Mouse (Mus musculus) testis, postnatal 14 days (tissue): ENCODE measurements around the gene Hba-a2.
A peak's percentile ranks its signal among the peaks of the same experiment; 100 is the strongest.
"Not testable (repeated sequence)": the region's sequence is repeated elsewhere in the genome, so short reads cannot be mapped to it uniquely, and the experiment has no call there.

Source experiments
- DNase-seq: peaks from one replicate; pipeline ENCODE4 v3.0.0; 2021; ENCODE audit warnings: low spot score

Gene Hba-a2

DNA sequence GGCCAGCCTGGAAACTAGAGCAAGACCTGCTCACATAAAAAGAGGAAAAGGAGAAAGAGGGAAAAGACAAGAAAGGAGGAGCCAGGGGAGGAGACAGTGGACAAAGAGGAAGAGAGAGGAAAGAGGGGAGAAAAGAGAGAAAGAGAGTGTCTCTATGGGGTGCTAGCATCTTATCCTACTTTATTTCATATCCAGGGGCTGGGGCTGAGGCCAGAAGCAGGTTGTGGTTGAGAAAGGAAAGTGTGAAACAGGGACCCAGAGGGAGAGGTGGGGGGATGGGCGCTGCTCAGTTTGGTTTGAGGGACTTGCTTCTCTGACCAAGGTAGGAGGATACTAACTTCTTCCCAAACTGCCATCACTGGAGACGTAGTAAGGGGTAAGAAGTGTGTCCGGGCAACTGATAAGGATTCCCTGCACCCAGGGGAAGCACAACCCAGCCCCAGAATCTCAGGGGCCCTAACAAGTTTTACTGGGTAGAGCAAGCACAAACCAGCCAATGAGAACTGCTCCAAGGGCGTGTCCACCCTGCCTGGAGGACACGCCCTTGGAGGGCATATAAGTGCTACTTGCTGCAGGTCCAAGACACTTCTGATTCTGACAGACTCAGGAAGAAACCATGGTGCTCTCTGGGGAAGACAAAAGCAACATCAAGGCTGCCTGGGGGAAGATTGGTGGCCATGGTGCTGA, 13.1 kb upstream of the Hba-a2 start, which contains the start of gene Hba-a1:
Gene Hba-a1 (plus strand): TSS at position 421 of the 687 bp plus-strand sequence.
- not testable (repeated sequence) for DNase-seq

DNA sequence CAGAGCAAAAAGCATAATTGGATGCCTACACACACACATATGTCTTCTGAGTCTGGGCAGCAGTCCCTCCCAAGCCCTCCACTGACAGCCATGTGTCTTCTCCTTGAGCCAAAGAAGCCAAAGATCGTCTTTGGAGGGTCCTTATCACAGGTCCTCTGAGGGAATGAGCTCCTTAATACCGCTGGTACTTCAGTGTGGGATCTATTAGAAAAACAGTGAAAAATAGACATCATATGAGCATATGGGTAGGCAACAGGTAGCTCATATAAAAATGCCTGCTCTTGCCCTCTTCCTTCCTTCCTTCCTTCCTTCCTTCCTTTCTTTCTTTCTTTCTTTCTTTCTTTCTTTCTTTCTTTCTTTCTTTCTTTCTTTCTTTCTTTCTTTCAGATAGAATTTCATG, 11.7 kb upstream of the Hba-a2 start:
- not testable (repeated sequence) for DNase-seq

GRCm38 (mm10) chr11:32285031-32285775, 11.1 kb upstream of the Hba-a2 start:
- no peak for DNase-seq

DNA sequence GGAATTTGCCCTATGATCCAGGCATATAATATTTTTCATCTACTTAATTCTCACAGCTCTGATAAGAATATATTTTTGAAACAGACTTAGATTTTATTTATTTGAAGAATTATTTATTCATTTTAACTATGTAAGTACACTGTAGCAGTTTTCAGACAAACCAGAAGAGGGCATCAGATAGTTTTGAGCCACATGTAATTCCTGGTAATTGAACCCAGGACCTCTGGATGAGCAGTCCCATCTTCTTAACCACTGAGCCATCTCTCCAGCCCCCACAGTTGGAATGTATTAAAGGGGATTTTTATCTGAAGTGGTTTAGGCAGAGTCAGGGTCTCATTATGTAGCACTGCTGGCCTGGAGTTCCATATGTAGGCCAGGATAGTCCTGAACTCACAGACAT, 10.4 kb upstream of the Hba-a2 start:
- DNase-seq: not testable (repeated sequence)

DNA sequence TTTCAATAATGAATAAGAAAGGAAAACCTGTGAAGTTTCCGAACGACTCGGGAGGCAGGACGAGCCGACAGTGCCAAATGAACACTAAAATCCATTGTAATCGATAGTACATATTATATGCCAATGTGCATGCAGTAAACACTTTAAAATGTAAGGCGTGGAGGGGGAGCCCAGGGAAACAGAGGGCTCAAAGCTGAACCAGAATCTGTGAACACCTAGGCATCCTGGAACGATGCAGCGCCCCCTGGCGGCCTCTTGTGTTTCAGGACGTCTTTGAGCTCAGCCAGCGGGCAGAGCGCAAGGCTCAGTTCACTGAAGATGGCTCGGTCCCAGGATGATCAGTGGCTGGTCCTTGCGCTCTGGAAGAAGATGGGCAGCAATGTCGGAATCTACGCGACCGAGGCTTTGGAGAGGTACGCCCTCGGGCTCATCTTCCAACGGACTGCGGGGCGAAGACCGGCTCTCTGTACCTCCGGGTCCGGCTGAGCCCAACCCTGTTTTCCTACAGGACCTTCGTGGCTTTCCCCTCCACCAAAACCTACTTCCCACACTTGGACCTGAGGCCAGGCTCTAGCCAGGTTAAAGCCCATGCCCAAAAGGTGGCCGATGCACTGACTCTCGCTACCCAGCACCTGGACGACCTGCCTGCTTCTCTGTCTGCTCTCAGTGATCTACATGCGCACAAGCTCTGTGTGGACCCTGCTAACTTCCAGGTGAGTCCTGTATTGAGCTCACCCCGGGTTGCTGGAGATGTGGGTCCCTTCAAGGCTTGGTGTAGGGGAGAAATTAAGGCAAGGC, 9.4 kb upstream of the Hba-a2 start, which contains the start of gene Hbq1b:
Gene Hbq1b (plus strand): TSS at position 271 of the 798 bp plus-strand sequence.
- peak; percentile 80 for DNase-seq

GRCm38 (mm10) chr11:32287493-32287825, 8.8 kb upstream of the Hba-a2 start:
- no peak for DNase-seq

DNA sequence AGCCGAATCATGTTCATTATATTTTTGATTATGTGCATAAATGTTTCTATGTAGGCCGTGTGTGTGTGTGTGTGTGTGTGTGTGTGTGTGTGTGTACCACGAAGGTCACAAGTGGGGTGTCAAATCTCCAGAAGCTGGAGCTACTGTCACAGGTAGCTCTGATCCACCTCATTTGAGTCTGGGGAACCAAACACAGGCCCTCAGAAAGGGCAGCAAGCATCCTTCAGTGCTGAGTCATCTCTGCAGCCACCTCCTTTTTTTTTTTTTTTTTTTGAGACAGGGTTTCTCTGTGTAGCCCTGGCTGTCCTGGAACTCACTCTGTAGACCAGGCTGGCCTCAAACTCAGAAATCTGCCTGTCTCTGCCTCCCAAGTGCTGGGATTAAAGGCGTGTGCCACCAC, 3.5 kb upstream of the Hba-a2 start:
- DNase-seq: not testable (repeated sequence)

DNA sequence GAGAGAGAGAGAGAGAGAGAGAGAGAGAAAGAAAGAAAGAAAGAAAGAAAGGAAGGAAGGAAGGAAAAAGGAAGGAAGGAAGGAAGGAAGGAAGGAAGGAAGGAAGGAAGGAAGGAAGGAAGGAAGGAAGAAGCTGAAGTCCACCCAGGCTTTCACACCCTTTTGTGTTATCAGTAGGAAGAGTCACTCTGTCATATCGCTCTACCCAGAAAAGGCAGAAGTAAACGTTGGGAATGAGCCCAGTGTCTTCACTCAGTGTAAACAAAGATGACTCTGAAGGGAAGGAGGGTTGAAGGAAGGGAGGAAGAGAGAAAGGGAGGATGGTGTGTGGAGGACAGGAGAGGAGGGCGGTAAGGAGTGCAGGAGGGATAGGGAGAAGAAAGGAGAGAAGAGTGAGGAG, 2.8 kb upstream of the Hba-a2 start:
- DNase-seq: not testable (repeated sequence)

DNA sequence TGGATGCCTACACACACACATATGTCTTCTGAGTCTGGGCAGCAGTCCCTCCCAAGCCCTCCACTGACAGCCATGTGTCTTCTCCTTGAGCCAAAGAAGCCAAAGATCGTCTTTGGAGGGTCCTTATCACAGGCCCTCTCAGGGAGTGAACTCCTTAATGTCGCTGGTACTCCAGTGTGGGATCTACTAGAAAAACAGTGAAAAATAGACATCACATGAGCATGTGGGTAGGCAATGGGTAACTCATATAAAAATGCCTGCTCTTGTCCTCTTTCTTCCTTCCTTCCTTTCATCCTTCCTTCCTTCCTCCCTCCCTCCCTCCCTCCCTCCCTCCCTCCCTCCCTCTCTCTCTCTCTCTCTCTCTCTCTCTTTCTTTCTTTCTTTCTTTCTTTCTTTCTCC, 1.1 kb downstream of the Hba-a2 start:
- not testable (repeated sequence) for DNase-seq

DNA sequence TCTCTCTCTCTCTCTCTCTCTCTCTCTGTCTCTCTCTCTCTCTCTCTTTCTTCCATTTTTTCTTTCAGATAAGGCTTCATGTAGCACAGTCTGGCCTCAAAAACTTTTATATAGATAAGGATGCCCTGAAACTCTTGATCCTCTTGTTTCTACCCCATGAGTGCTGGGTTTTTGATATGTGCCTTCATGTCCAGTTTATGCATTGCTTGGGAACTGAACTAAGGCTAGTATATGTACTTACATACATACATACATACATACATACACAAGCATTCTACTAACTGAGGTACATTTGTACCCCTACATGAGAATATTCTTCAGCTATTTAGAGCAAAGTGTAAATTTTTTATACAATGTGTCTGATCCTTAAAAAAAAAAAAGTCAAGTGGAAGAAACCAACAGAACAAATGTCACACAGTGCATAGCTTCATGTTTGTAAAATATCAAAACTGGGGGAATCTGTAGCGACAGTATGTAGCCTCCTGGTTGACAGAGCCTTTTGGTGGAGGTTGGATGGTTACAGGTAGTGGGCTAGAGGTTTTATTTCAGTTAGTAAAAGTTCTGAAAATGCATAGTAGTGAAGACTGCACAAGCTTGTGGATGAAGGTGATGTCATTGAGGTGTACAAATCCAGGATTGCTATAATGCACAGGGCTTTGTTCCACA, 1.7 kb downstream of the Hba-a2 start:
- DNase-seq: no peak

GRCm38 (mm10) chr11:32298532-32298918, 2.2 kb downstream of the Hba-a2 start:
- DNase-seq: no peak

GRCm38 (mm10) chr11:32299865-32300264, 3.6 kb downstream of the Hba-a2 start, which contains the start of gene Hbq1a:
TSS of gene Hbq1a (plus strand) at chr11:32300069.
- DNase-seq: peak; percentile 62

- DNase-seq: no peak
Measured at GRCm38 (mm10) chr11:32300279-32301267, 4.3 kb downstream of the Hba-a2 start.

DNA sequence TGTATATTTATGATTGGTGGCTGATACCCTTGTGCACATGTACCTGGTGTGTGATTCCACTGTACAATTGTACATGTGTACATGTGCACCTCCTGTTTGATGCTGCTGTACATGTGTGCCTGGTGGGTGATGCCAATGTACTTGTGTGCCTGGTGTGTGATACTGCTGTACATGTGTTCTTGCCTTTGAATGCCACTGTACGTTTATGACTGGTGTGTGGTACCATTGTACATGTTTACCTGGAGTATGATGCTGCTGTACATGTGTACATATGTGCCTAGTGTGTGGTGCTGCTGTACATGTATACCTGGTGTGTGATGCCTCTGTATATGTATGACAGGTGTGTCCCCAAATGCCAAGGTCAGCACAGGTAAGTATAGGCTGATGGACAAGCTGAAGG, 5.2 kb downstream of the Hba-a2 start:
- DNase-seq: no peak

- DNase-seq: no peak
Measured at GRCm38 (mm10) chr11:32302824-32303419, 6.6 kb downstream of the Hba-a2 start.

DNA sequence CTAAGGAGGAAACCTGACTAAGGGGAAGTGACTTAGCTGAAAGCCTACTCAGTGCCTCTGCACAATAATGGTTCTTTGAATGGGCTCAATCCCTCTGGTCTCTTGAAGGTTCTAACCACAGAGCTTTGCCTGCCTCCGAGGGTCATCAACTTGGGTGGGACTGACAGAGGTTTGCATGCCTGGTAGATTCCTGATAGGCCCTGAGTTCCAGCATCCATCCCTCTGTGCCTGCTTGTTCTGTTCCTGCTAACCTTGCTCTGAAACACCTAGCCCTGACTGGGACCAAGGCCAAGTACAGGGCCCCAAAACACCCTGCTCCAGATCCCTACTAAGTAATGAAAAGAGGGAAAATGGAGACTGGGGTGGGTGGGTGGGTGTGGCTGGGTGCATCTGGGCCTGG, 7.2 kb downstream of the Hba-a2 start:
- no peak for DNase-seq

DNA sequence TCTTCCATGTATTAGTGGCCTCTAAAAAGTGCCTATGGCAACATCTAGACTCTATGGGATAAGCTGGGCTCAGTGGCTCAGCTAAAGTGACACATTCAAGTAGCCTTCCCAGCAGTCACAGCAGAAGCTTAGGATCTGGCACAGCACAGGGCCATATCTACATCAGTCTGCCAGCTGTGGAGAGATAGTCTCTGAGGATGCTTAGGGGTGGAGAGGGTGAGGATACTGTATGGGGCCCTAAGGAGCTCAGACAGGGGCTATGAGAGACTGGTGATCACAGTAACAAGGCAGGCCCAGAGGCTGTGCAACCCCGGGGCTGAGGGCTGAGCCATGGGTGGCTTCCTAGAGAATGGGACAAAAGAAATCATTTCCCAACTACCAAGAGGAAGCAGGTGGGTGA, 10.7 kb downstream of the Hba-a2 start:
- DNase-seq: no peak

GRCm38 (mm10) chr11:32309446-32309845, 13.2 kb downstream of the Hba-a2 start:
- DNase-seq: no peak

- no peak for DNase-seq
Measured at GRCm38 (mm10) chr11:32309928-32310327, 13.6 kb downstream of the Hba-a2 start.

DNA sequence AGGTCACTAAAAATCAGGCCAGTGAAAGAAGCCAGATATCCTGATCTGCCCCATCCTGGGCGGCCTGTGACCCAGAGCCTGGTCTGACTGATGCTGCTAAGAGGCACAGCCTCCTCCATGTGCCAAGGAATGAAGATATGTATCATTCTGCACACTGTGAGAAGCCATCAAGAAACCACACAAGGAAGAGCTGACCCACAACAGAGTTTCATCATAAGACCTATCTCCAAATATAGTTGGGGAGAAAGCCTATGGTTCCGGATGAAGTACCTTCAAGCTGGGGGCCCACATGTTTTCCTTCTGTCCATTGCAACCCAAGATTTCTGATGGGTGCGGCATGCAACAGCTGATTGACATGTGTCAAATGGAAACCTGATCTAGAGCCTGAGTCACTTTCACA, 19.7 kb downstream of the Hba-a2 start:
- DNase-seq: no peak
